Mouse (Mus musculus): ENCODE data around the gene Sva. TPM values are rescaled to one million over a fixed set of nuclear protein-coding genes. Genes with fewer than 3 reads are reported as not detected.

Sva gene
- total RNA-seq (2021): not detected
- long read RNA-seq, experiment 1: 0 reads
- long read RNA-seq, experiment 2: 0 reads

GRCm38 (mm10) chr6:42038094-42038493 is at the start of gene Sva:
TSS of gene Sva (plus strand) at chr6:42038394.
- no peak within 1 kb of the TSS for H3K27ac ChIP-seq
- intact Hi-C loops (cut with DNase I): no loop called here
- H3K4me3 ChIP-seq: no peak within 1 kb of the TSS
- no peak for TF ChIP-seq CTCF (IDR thresholded peaks at IDR 0.05)
- DNase-seq (ENCODE audit: extremely low spot score in 1 of 2, low spot score in 2 of 2): no peak

Other genes starting within 250 kb of the Sva start
- gene Pip, start 190.9 kb upstream of the Sva start, total RNA-seq (2021): not detected
- not detected for gene Sval2, start 185.4 kb upstream of the Sva start, total RNA-seq (2021)
- gene Sval1, start 86.8 kb upstream of the Sva start, total RNA-seq (2021): not detected
- not detected for gene Sval3, start 70.3 kb upstream of the Sva start, total RNA-seq (2021)
- not detected for gene Tas2r139, start 102.5 kb downstream of the Sva start, total RNA-seq (2021)
- gene Tas2r144, start 176.9 kb downstream of the Sva start, total RNA-seq (2021): not detected
- 10 to 100 TPM in 1 of 2 experiments, 1 to 10 TPM in 1; 9.0 to 10.0 TPM for gene Gstk1, start 207.5 kb downstream of the Sva start, total RNA-seq (2021)
- not detected for gene Tmem139, start 223.6 kb downstream of the Sva start, total RNA-seq (2021)
- gene Casp2, start 226.6 kb downstream of the Sva start, total RNA-seq (2021): 10 to 100 TPM; 19.7 to 28.1 TPM
- 1 to 10 TPM; 5.3 to 6.4 TPM for gene Clcn1, start 248.3 kb downstream of the Sva start, total RNA-seq (2021)